Mouse (Mus musculus) heart, adult 11 months (tissue): ENCODE measurements at regions not wholly inside any gene's neighbourhood (a gene's known extent, or its start where the extent isn't known, plus 50 kb on each side); places are given as distances from the start of the nearest gene placed in this dataset.

ENCODE experiments used
- DNase-seq: peaks from one replicate; pipeline ENCODE4 v3.0.0; 2022

GRCm38 (mm10) chr13:60057761-60058274 is 119.3 kb downstream of the Gas1 start:
- peak; percentile 87 for DNase-seq

GRCm38 (mm10) chr13:60054531-60054930 is 122.6 kb downstream of the Gas1 start:
- peak; percentile 92 for DNase-seq

- peak; percentile 97 for DNase-seq
Observed at GRCm38 (mm10) chr13:60054081-60054480, 123.1 kb downstream of the Gas1 start.

DNA sequence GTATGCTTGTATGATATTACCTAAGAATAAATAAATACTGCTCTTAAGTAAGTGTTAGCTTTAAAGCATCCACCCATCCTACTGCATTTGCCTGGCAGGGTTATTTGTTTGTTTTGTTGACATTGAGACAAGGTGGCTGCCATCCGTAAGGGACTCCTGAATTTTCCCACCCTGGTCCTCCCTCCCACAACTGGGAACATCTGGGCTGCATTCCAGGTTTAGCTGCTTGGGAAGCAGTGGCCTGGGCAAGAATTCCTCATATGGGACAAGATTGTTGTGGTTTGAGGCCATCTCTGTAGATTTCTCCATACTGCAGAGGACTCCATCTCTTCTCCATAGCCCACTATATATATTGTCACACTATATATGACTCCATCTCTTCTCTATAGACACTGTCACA is 125.3 kb downstream of the Gas1 start:
- DNase-seq = no peak

DNA sequence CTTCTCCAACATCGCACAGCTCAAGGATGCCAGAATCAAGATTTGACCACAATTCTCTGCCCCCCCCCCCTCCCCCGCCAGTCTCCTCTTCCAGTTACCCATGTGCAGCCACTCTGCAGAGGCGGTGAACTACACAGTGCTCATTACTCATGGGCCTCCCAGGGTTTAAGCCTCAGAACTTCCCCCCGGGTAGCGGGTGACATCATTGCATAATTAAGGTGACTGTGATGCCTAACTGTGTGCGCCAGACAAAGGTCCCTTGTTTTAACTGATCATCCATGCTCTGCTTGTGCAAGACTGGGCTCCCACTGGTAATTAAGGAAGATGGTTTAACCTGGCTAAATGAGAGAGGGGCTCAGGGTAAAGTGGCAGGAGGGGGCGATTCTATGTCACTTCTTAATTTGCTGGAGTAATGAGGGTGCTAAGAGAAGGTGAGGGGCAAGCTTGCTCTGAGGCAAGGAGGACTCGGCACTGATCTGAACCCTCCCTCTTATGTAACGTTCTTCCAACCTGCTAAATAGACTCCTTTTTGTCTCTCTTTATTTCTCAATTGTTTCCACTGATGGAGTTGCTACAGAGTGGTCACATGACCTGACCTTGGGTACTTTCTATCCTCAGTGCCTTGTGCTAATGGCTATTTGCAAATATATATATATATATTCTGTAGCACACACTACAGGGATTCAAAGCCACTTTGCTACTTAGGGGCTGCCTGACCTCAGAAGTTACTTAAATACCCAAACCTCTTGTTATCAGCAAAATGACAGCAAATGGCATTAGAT is 126.2 kb downstream of the Gas1 start:
- peak; percentile 86 for DNase-seq

- DNase-seq = peak; percentile 84
Observed at GRCm38 (mm10) chr13:60049703-60050102, 127.5 kb downstream of the Gas1 start.

GRCm38 (mm10) chr13:60047791-60048730 is 129.1 kb downstream of the Gas1 start:
- peak; percentile 91 for DNase-seq

DNA sequence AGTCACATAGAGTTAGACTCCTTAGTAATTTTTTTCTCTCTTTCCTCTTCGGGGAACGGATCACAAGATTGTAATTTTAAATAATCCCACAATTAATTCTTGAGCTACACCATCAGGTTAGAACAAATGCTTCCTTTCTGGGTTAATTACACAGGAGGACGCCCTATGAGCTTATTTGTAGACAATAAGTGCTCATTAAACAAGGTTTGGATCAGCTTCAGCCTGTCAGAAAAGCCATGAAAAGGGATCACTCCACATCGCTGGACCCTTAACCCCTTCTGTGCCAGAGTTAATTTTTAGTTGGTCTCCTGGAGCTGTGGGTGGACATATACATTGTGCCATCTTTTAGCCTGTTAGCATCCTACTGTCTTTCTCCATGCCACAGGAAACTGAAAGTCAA is 131.4 kb downstream of the Gas1 start:
- peak; percentile 83 for DNase-seq

- DNase-seq = no peak
Observed at GRCm38 (mm10) chr13:60044876-60045275, 132.3 kb downstream of the Gas1 start.

GRCm38 (mm10) chr13:60042443-60042842 is 134.7 kb downstream of the Gas1 start:
- DNase-seq = peak; percentile 83

- peak; percentile 77 for DNase-seq
Observed at GRCm38 (mm10) chr13:60035536-60036130, 141.5 kb downstream of the Gas1 start.

- peak; percentile 87 for DNase-seq
Observed at GRCm38 (mm10) chr13:60033116-60033515, 144.0 kb downstream of the Gas1 start.

- DNase-seq = peak; percentile 95
Observed at GRCm38 (mm10) chr13:60032586-60032985, 144.6 kb downstream of the Gas1 start.

- peak; percentile 93 for DNase-seq
Observed at GRCm38 (mm10) chr13:60029591-60029990, 147.6 kb downstream of the Gas1 start.

DNA sequence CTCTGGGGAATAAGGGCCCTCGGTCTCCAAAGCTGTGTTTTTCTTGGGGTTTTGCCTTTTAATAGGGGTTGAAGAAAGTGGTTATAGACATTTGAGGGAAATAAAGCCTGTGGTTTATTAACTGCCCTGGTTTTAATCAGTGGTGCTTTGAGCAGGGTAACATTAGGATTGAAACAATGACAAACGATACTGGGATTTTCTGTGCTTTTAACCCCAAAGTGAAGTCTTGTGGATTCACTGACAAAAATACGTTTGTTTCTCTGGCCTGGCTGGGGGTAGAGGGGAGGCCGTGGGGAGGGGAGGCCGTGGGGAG is 157.0 kb downstream of the Gas1 start:
- no peak for DNase-seq

DNA sequence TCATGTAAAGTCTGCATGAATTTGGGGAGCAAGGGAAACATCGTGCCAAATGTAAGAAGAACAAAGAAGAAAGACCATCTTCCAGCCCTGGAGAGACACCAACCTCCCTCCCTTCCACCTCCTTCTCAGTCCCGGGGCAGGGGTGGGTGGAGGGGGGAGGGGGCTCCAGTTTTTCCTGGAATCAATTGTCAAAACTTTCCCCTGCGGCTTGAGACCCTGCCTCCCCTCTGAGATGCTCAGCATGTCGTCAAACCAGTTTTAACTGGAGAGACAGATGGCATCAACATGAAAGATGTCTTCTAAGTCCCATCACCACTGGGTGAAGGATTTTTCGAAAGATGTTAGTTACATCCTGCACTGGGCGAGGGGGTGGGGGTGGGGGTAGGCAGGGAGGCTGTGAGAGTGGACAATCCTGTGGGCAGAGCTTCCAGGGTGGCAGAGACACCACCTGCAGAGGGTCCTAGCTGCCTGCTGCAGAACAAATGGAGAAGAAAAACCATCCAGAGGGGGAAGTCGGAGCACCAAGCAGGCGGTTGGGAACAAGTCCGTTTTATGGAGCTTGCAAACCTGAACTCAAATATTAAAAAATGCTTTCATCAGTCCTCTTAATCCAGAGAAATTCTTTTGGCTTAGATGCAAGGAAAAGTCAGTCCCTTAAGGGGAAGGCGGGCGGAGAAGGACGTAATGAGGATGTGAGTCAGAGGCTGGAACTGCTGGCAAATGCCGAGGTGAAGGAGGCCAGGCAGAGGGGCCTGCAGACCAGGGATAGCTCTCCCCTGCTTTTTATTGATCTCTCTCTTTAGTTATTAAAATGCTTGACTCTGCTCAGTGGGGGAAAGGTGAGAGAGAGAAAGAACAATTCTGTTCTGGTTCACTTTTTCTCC is 157.6 kb downstream of the Gas1 start:
- DNase-seq = peak; percentile 98

GRCm38 (mm10) chr13:60015854-60016366 is 161.3 kb downstream of the Gas1 start:
- peak; percentile 98 for DNase-seq

DNA sequence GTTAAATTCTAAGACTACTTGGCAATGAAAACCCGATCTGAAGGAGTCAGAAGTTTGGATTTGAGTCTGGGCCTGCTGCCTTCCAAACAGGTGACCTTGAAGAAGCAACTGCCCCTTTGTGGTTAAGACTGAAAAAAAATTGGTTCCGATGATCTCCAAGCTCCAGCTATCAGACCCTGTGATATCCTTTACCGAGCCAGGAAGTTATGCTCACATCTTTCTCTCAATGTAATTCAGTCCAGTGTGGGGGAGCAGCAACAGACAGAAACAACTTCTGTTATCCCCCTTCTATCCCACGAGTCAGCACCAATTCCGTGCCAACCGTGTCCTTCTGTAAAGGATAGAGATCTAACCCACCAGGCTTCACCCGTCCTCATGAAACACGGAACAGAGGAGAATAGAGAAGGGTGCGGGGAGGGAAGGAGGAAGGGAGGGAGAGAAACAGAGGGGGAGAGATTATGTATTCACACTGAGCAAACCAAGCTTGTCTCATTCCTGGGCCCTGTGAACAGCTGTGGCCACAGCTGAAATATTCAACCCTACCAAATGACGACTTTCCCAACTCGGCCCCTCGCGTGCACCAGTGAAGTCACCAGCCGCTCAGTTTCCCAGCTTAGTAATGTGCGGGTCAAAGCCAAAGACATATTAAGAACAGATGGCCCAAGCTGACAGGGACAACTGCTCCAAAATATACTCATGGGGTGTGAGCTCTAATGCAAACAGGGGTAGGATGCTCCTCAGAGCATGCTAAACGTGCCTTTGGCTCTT is 164.9 kb downstream of the Gas1 start:
- DNase-seq = peak; percentile 99

GRCm38 (mm10) chr13:60011092-60011491 is 166.1 kb downstream of the Gas1 start:
- peak; percentile 44 for DNase-seq

- DNase-seq = peak; percentile 93
Observed at GRCm38 (mm10) chr13:60007593-60007992, 169.6 kb downstream of the Gas1 start.

DNA sequence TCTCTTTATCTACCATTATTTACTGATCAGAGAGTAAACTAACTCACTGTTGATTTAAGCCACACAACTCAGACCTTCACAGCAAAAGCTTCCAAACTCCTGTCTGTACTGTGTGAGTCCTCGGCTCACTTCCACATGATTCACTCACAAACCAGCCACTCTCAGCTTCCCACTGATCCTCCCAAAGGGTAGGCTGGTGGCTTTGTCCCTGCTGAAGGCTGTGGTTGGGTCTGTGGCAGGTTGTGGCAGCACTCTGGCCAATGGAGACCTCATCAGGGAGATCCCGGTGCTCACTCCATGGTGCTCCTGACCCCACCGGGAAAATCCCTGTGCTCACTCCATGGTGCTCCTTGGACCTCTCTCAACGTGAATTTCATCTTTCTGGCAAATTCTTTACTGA is 170.1 kb downstream of the Gas1 start:
- DNase-seq = peak; percentile 79
